Mouse (Mus musculus) CH12.LX (cell line): ENCODE results near the gene Per3. TPM values are rescaled to one million over a fixed set of nuclear protein-coding genes. Genes with fewer than 3 reads are reported as not detected.

Experiments
- DNase-seq: peaks from one replicate; pipeline ENCODE4 v3.0.0-alpha.2; 2013; ENCODE audit errors: extremely low read depth
- H3K27ac ChIP-seq: 2 replicates; pipeline ENCODE4 v1.5.1; 2012; ENCODE audit warnings: low read depth, mild to moderate bottlenecking, control low read depth, moderate library complexity; ENCODE audit not compliant: insufficient read depth
- H3K27me3 ChIP-seq: replicated peaks from 2 replicates; pipeline ENCODE3; 2012; ENCODE audit warnings: inconsistent platforms
- H3K36me3 ChIP-seq, 2 experiments: replicated peaks in 1 of 2; 2 replicates each; pipeline versions ENCODE3 to v1.6.1; 2012; ENCODE audit warnings: inconsistent platforms in 1 of 2, low read length in 1 of 2, mild to moderate bottlenecking in 1 of 2, mixed read lengths in 1 of 2, moderate library complexity in 1 of 2; ENCODE audit not compliant: control insufficient read depth in 1 of 2, insufficient read depth in 1 of 2
- H3K4me1 ChIP-seq, 2 experiments: 2 replicates each; pipeline ENCODE4 v1.6.1; 2012; ENCODE audit warnings: inconsistent platforms in 1 of 2, moderate library complexity in 1 of 2; ENCODE audit not compliant: insufficient read depth in 2 of 2, control insufficient read depth in 1 of 2
- H3K4me2 ChIP-seq: 2 replicates; pipeline ENCODE4 v1.6.1; 2012; ENCODE audit warnings: low read depth, mild to moderate bottlenecking, control low read depth; ENCODE audit not compliant: poor library complexity, insufficient read depth, severe bottlenecking
- H3K4me3 ChIP-seq, 3 experiments: fragments of 150-350 bp in 1 of 3; sonication (generic) in 1 of 3; replicated peaks in 1 of 3; 2 replicates each; pipeline versions ENCODE3 to v1.5.1; 2011 to 2012; ENCODE audit warnings: low read depth in 2 of 3, low read length in 2 of 3, mild to moderate bottlenecking in 2 of 3, moderate library complexity in 2 of 3, control low read depth in 1 of 3, improper control_type of control experiment in 1 of 3, inconsistent platforms in 1 of 3, mixed read lengths in 1 of 3; ENCODE audit not compliant: poor library complexity in 1 of 3
- H3K79me2 ChIP-seq: replicated peaks from 2 replicates; pipeline ENCODE4 v1.6.1; 2012; ENCODE audit warnings: mild to moderate bottlenecking, moderate library complexity; ENCODE audit not compliant: control insufficient read depth, poor library complexity, insufficient read depth, severe bottlenecking; ENCODE audit errors: extremely low read depth
- H3K9ac ChIP-seq: 2 replicates; pipeline ENCODE4 v1.6.1; 2012; ENCODE audit warnings: low read depth, mild to moderate bottlenecking, control low read depth, moderate library complexity; ENCODE audit not compliant: insufficient read depth
- H3K9me3 ChIP-seq: replicated peaks from 2 replicates; pipeline ENCODE3; 2012; ENCODE audit warnings: low read length, inconsistent platforms, mixed read lengths
- BHLHE40 ChIP-seq: IDR thresholded peaks from 2 replicates; pipeline ENCODE4 v1.6.1; 2011; ENCODE audit warnings: mild to moderate bottlenecking, low read depth, low read length, improper control_type of control experiment
- CHD1 ChIP-seq: IDR thresholded peaks from 2 replicates; pipeline ENCODE4 v1.6.1; 2012; ENCODE audit warnings: low read depth, low read length, improper control_type of control experiment, inconsistent platforms
- ELF1 ChIP-seq: IDR thresholded peaks from 2 replicates; pipeline ENCODE4 v1.6.1; 2014; ENCODE audit warnings: low read depth, mild to moderate bottlenecking, inconsistent platforms, low read length, improper control_type of control experiment
- EP300 ChIP-seq: IDR thresholded peaks from 2 replicates; pipeline ENCODE4 v1.6.1; 2011; ENCODE audit warnings: low read length, improper control_type of control experiment
- IRF4 ChIP-seq: IDR thresholded peaks from 2 replicates; pipeline ENCODE4 v1.6.1; 2014; ENCODE audit warnings: low read depth, mild to moderate bottlenecking, inconsistent platforms, low read length, improper control_type of control experiment
- JUN ChIP-seq: IDR thresholded peaks from 2 replicates; pipeline ENCODE4 v1.6.1; 2011; ENCODE audit warnings: low read depth, mild to moderate bottlenecking, low read length, improper control_type of control experiment, moderate library complexity; ENCODE audit not compliant: insufficient read depth
- MEF2A ChIP-seq: IDR thresholded peaks from 2 replicates; pipeline ENCODE4 v1.6.1; 2014; ENCODE audit warnings: low read depth, mild to moderate bottlenecking, inconsistent platforms, low read length, improper control_type of control experiment, borderline replicate concordance
- MYC ChIP-seq: IDR thresholded peaks from 2 replicates; pipeline ENCODE4 v1.6.1; 2011; ENCODE audit warnings: low read depth, mild to moderate bottlenecking, improper control_type of control experiment, low read length
- POLR2A ChIP-seq: IDR thresholded peaks from 2 replicates; pipeline ENCODE4 v1.6.1; 2011; ENCODE audit warnings: low read depth, mild to moderate bottlenecking, improper control_type of control experiment, low read length
- POLR2AphosphoS2 ChIP-seq: IDR thresholded peaks from 2 replicates; pipeline ENCODE4 v1.6.1; 2011; ENCODE audit warnings: low read depth, low read length, improper control_type of control experiment
- SMC3 ChIP-seq: IDR thresholded peaks from 2 replicates; pipeline ENCODE4 v1.6.1; 2011; ENCODE audit warnings: low read depth, low read length, improper control_type of control experiment
- TBP ChIP-seq: conservative IDR thresholded peaks from 2 replicates; pipeline ENCODE4 v1.6.1; 2011; ENCODE audit warnings: low read depth, low read length, improper control_type of control experiment
- TCF12 ChIP-seq: IDR thresholded peaks from 2 replicates; pipeline ENCODE4 v1.6.1; 2014; ENCODE audit warnings: low read depth, mild to moderate bottlenecking, inconsistent platforms, low read length, improper control_type of control experiment
- UBTF ChIP-seq: IDR thresholded peaks from 2 replicates; pipeline ENCODE4 v1.6.1; 2012; ENCODE audit warnings: low read depth, mild to moderate bottlenecking, inconsistent platforms, low read length, improper control_type of control experiment, moderate library complexity
- USF1 ChIP-seq: IDR thresholded peaks from 2 replicates; pipeline ENCODE4 v1.6.1; 2014; ENCODE audit warnings: low read depth, mild to moderate bottlenecking, inconsistent platforms, low read length, improper control_type of control experiment
- dilution Hi-C: fragments of 300-500 bp; cut with MboI; formaldehyde crosslinking; loops from 2 replicates; pipeline ENCODE4 v1.14.3; 2020; ENCODE audit warnings: low sequenced_read_pairs; ENCODE audit not compliant: extremely low pct_unique_long_range_greater_than_20kb, extremely low pct_ligation_motif_present
- in situ Hi-C: fragments of 300-500 bp; cut with MboI; formaldehyde crosslinking; loops from 3 replicates; pipeline ENCODE4 v1.14.3; 2019; ENCODE audit warnings: low sequenced_read_pairs, low pct_ligation_motif_present, low pct_unique_long_range_greater_than_20kb, mixed read lengths
- polyA plus RNA-seq: library from polyadenylated mRNA; unstranded; fragments of >175 nt; gene quantifications from 2 replicates; pipeline ENCODE4 v1.2.1, GENCODE M21; 2012; ENCODE audit warnings: low read depth; ENCODE audit not compliant: insufficient read length
- total RNA-seq, 2 experiments: library from RNA; depleted of rRNA; stranded (reverse); fragments of 300-350 nt in 1 of 2; fragments of >200 nt in 1 of 2; gene quantifications; 2 replicates each; pipeline ENCODE4 v1.2.3; 2012 to 2014

Gene Per3
- total and polyA plus RNA-seq, 3 experiments, result 0.56 to 0.81 (median 0.74) TPM

- peak; percentile 35 for DNase-seq
- TF ChIP-seq EP300 (peak; percentile 84), POLR2AphosphoS2 (no peak), IRF4 (peak; percentile 83), POLR2A (no peak), TCF12 (0 out of 2 replicates have a peak, but pooled peaks have one; percentile 47), MEF2A (0 out of 2 replicates have a peak, but pooled peaks have one; percentile 37)
- Histone ChIP-seq H3K36me3 (no peaks in the 10 kb centered on the region), H3K27me3 (no peaks in the 10 kb centered on the region), H3K27ac (peak overlapping the region; percentile 81), H3K4me3 (no peak overlapping the region), H3K9ac (peak overlapping the region; percentile 33; the same call in 1 of the 2 replicates), H3K79me2 (no peaks in the 10 kb centered on the region), H3K9me3 (no peaks in the 10 kb centered on the region), H3K4me2 (peak overlapping the region; percentile 80), H3K4me1 (peaks cover 8 to 19% of the 10 kb centered on the region in 2 experiments)
- dilution Hi-C loops (no loop called here), in situ Hi-C loops (no loop called here)
These were observed 64.3 kb downstream of the Per3 start for GRCm38 (mm10) chr4:150980153-150980552.

GRCm38 (mm10) chr4:150979455-150979854 is 65.0 kb downstream of the Per3 start:
- dilution Hi-C loops, result no loop called here
- Histone ChIP-seq H3K36me3 (no peaks in the 10 kb centered on the region), H3K4me2 (peak overlapping the region; percentile 80), H3K79me2 (no peaks in the 10 kb centered on the region), H3K27ac (peak overlapping the region; percentile 81), H3K9me3 (no peaks in the 10 kb centered on the region), H3K4me1 (peaks cover 8 to 21% of the 10 kb centered on the region in 2 experiments), H3K4me3 (no peak overlapping the region), H3K9ac (peak overlapping the region; percentile 33; the same call in 1 of the 2 replicates), H3K27me3 (no peaks in the 10 kb centered on the region)
- in situ Hi-C loops, result no loop called here
- no peak for DNase-seq
- TF ChIP-seq UBTF (no peak), CHD1 (peak; percentile 60; the same call in 1 of the 2 replicates), MYC (0 out of 2 replicates have a peak, but pooled peaks have one; percentile 12), USF1 (no peak), TCF12 (peak; percentile 51), JUN (no peak), ELF1 (no peak), BHLHE40 (peak; percentile 36; the same call in 1 of the 2 replicates), SMC3 (no peak), TBP (no peak), EP300 (peak; percentile 28; the same call in 1 of the 2 replicates), POLR2A (peak; percentile 23; the same call in 1 of the 2 replicates), MEF2A (no peak)
